Mouse (Mus musculus) stomach, embryonic 14.5 days (tissue): ENCODE measurements around the gene Brsk1. TPM values are rescaled to one million over a fixed set of nuclear protein-coding genes. Genes with fewer than 3 reads are reported as not detected.

Experiments used
- ATAC-seq: fragments of 200-750 bp; cut with Nextera tagmentation; 2 replicates; pipeline ENCODE4 v1.8.0; 2017; ENCODE audit warnings: low read depth, moderate TSS enrichment; ENCODE audit not compliant: insufficient number of reproducible peaks, insufficient read depth, low FRiP score
- H3K27ac ChIP-seq: fragments of 300-500 bp; sonication (generic); 2 replicates; pipeline ENCODE4 v1.5.1; 2014; ENCODE audit warnings: mild to moderate bottlenecking, low read length, moderate library complexity, mixed read lengths
- H3K27me3 ChIP-seq: fragments of 300-500 bp; sonication (generic); 2 replicates; pipeline ENCODE4 v1.6.1; 2014; ENCODE audit warnings: low read length, control low read depth, mixed read lengths; ENCODE audit not compliant: control insufficient read depth, insufficient read depth
- H3K36me3 ChIP-seq: fragments of 300-500 bp; sonication (generic); 2 replicates; pipeline ENCODE4 v1.6.1; 2014; ENCODE audit warnings: mild to moderate bottlenecking, control low read depth, low read length, moderate library complexity, mixed read lengths; ENCODE audit not compliant: control insufficient read depth, insufficient read depth
- H3K4me1 ChIP-seq: fragments of 300-500 bp; sonication (generic); 2 replicates; pipeline ENCODE4 v1.6.1; 2014; ENCODE audit warnings: low read length, control low read depth, mixed read lengths; ENCODE audit not compliant: control insufficient read depth, insufficient read depth
- H3K4me2 ChIP-seq: fragments of 300-500 bp; sonication (generic); replicated peaks from 2 replicates; pipeline ENCODE4 v1.6.1; 2014; ENCODE audit warnings: low read depth, low read length, control low read depth
- H3K4me3 ChIP-seq: fragments of 300-500 bp; sonication (generic); 2 replicates; pipeline ENCODE4 v1.5.1; 2014; ENCODE audit warnings: low read depth, low read length, control low read depth
- H3K9ac ChIP-seq: fragments of 300-500 bp; sonication (generic); replicated peaks from 2 replicates; pipeline ENCODE4 v1.6.1; 2014; ENCODE audit warnings: low read depth, mild to moderate bottlenecking, control low read depth, low read length, moderate library complexity, mixed read lengths
- H3K9me3 ChIP-seq: fragments of 300-500 bp; sonication (generic); 2 replicates; pipeline ENCODE4 v1.6.1; 2016; ENCODE audit warnings: low read depth, low read length, control low read depth; ENCODE audit not compliant: control insufficient read depth
- WGBS: fragments of 180-500 bp; shearing (Covaris S2); extraction: QIAGEN DNeasy Blood & Tissue Kit; methylation state at CpG from one replicate; pipeline ENCODE4 v1.1.7; 2014; 5-methylcytosine and 5-hydroxymethylcytosine counted together
- polyA plus RNA-seq: library from polyadenylated mRNA; unstranded; fragments of >200 nt; fragmentation: Nextera tagmentation; extraction: Ambion mirVana; gene quantifications from 2 replicates; pipeline ENCODE4 v1.2.1, GENCODE M21; 2014

Brsk1 gene
- polyA plus RNA-seq, 1 experiment from 2014 or later: 4.0 TPM

GRCm38 (mm10) chr7:4731090-4731489, 40.7 kb downstream of the Brsk1 start:
- no peak for ATAC-seq
- Histone ChIP-seq H3K9me3 (no peaks in the 10 kb centered on the region), H3K27me3 (no peaks in the 10 kb centered on the region), H3K4me3 (no peak overlapping the region), H3K4me2 (no peak overlapping the region), H3K36me3 (no peaks in the 10 kb centered on the region), H3K27ac (no peak overlapping the region), H3K9ac (no peak overlapping the region), H3K4me1 (no peaks in the 10 kb centered on the region)
- WGBS: 75% methylated on average over 5 of the region's 5 CpGs

- ATAC-seq: no peak
- H3K4me2 ChIP-seq: no peak overlapping the region
Measured at GRCm38 (mm10) chr7:4732968-4733392, 42.6 kb downstream of the Brsk1 start.

GRCm38 (mm10) chr7:4739041-4739543, 48.7 kb downstream of the Brsk1 start:
- Histone ChIP-seq H3K27ac (peak overlapping the region; percentile 6; the same call in 1 of the 2 replicates), H3K9me3 (no peaks in the 10 kb centered on the region), H3K4me1 (peaks cover 20% of the 10 kb centered on the region), H3K4me2 (peak overlapping the region; percentile 36), H3K36me3 (peaks cover 5% of the 10 kb centered on the region; the same call in 1 of the 2 replicates), H3K4me3 (peak overlapping the region; percentile 15), H3K9ac (no peak overlapping the region), H3K27me3 (no peaks in the 10 kb centered on the region)
- ATAC-seq: no peak
- WGBS: 44% methylated on average over 10 of the region's 10 CpGs

More at GRCm38 (mm10) chr7:4732968-4733392, 42.6 kb downstream of the Brsk1 start:
- H3K4me3 ChIP-seq: no peak overlapping the region
- no peaks in the 10 kb centered on the region for H3K4me1 ChIP-seq
- 53% methylated on average over 6 of the region's 6 CpGs for whole genome bisulfite sequencing
- no peaks in the 10 kb centered on the region for H3K9me3 ChIP-seq
- H3K27me3 ChIP-seq: no peaks in the 10 kb centered on the region
- no peak overlapping the region for H3K27ac ChIP-seq
- H3K9ac ChIP-seq: no peak overlapping the region
- H3K36me3 ChIP-seq: no peaks in the 10 kb centered on the region

DNA sequence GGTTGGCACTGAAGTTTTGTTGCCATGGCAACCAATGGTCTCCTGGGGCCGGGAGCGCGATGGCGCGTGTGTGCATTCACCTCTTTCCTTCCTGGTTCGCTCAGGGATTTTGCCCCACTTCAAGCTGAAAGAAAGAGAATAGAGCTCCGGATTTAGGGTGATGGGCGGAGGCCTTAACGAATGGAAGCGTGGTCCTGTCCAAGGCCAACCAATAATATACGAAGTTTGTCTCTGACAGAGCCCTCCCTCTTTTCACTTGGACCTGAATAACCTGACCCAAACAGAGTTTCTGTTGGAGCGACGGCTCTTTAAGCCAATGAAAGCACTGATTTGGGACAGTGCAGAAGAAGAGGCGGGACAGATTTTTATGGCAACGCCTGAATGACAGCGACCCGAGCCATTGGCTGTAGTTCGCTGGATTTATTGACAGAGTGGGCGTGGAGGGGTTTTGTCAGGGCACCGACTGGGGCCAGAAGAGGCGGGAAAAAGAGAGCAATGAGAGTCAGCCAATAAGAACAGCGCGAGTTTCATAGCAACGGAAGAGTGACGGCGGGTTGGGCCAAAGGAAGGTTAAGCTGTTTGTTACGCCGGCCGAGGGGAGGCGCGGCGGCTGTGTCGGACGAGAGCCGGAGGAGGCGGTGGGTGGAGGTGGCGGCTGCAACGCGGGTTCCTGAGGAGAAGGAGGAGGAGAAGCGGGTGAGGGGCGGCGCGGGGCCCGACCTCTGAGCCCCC, 49.3 kb downstream of the Brsk1 start, which contains the start of gene Kmt5c:
Kmt5c (plus strand) TSS at position 572 of the 732 bp plus-strand sequence.
- H3K9me3 ChIP-seq: no peaks in the 10 kb centered on the region
- peak within 1 kb of the TSS; percentile 62 for H3K4me2 ChIP-seq
- H3K9ac ChIP-seq: peak within 1 kb of the TSS; percentile 73
- no peaks in the 10 kb centered on the region for H3K27me3 ChIP-seq
- WGBS: under 1% methylated on average over 36 of the region's 44 CpGs
- H3K4me3 ChIP-seq: peak within 1 kb of the TSS; percentile 64
- H3K27ac ChIP-seq: peak within 1 kb of the TSS; percentile 90
- peaks cover 8% of the 10 kb centered on the region for H3K36me3 ChIP-seq
- H3K4me1 ChIP-seq: peaks cover 20% of the 10 kb centered on the region
- peak; percentile 96 for ATAC-seq

DNA sequence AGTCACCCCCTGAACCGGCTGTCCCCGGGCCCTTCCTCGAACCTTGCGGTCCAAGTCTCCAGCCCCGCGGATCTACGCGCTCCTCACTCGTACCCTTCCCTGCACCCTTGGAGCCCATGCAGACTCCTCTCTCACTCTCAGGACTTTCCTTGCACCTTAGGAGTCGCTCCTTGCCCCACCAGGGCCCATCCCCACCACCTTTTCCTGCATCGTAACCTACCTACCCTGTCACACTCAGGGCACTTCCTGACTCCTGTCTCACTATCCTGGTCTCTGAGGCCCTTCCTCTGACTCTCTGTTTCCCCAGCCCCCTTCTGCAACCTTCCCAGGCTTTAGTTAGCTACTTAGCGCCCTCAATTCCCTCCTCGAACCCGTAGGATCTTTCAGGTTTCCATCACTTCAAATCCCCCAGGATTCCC, 49.9 kb downstream of the Brsk1 start:
- Histone ChIP-seq H3K4me2 (peak overlapping the region; percentile 62), H3K4me1 (peaks cover 20% of the 10 kb centered on the region), H3K27me3 (no peaks in the 10 kb centered on the region), H3K9ac (peak overlapping the region; percentile 73), H3K36me3 (peaks cover 9% of the 10 kb centered on the region), H3K9me3 (no peaks in the 10 kb centered on the region), H3K4me3 (peak overlapping the region; percentile 64), H3K27ac (peak overlapping the region; percentile 90)
- WGBS: 0% methylated on average over 11 of the region's 14 CpGs
- ATAC-seq: peak; percentile 19

DNA sequence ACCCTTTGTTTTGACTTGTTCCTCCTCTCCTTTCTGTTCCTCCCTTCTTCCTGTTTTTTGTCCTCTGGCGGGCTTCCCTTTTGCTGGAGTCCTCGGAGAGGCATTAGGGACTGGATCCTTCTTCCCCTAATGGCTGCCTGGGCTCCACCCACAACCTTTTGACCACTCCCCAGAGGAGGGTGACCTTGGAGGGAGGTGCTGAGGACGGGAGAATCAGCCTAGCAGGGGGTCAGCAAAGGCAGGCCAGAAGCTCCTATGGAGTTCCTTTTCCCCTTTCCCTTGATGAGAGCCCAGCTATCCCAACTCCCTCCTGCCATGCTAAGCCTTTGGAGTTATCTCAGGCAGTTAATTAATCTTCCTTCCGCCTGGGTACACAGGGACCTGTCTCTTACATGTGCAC, 50.7 kb downstream of the Brsk1 start:
- H3K4me1 ChIP-seq: peaks cover 20% of the 10 kb centered on the region
- 4% methylated on average over 4 of the region's 4 CpGs for WGBS

GRCm38 (mm10) chr7:4741672-4742481, 51.5 kb downstream of the Brsk1 start:
- Histone ChIP-seq H3K27me3 (no peaks in the 10 kb centered on the region), H3K4me1 (peaks cover 20% of the 10 kb centered on the region), H3K4me2 (peak overlapping the region; percentile 62), H3K4me3 (peak overlapping the region; percentile 64; the same call in 1 of the 2 replicates), H3K9ac (0 out of 2 replicates have a peak overlapping the region, but pooled peaks have one; percentile 73), H3K36me3 (peaks cover 17% of the 10 kb centered on the region), H3K9me3 (no peaks in the 10 kb centered on the region), H3K27ac (no peak overlapping the region; the same call in 1 of the 2 replicates)
- 69% methylated on average over 21 of the region's 21 CpGs for WGBS
- ATAC-seq: no peak

More for the DNA sequence above, 50.7 kb downstream of the Brsk1 start:
- Histone ChIP-seq H3K27ac (peak overlapping the region; percentile 90; the same call in 1 of the 2 replicates), H3K36me3 (peaks cover 11% of the 10 kb centered on the region), H3K4me2 (peak overlapping the region; percentile 62), H3K27me3 (no peaks in the 10 kb centered on the region), H3K9ac (peak overlapping the region; percentile 73; the same call in 1 of the 2 replicates), H3K9me3 (no peaks in the 10 kb centered on the region), H3K4me3 (peak overlapping the region; percentile 64)
- no peak for ATAC-seq

DNA sequence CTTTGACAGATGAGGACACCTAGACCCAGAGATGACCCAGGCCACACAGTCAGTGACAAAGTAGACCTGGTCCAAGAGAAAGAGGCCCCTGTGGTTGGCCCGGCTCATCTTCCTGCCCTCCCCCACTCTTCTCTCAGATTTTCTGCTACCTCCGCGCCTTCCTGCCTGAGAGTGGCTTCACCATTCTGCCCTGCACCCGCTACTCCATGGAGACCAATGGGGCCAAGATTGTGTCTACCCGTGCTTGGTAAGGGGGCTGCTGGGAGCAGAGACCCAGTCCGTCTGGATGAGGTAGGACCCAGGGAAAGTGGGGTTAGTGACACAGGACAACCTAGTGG, 52.0 kb downstream of the Brsk1 start:
- Histone ChIP-seq H3K4me3 (no peak overlapping the region), H3K27me3 (no peaks in the 10 kb centered on the region), H3K9ac (no peak overlapping the region), H3K9me3 (no peaks in the 10 kb centered on the region), H3K36me3 (peaks cover 17% of the 10 kb centered on the region), H3K4me1 (peaks cover 20% of the 10 kb centered on the region), H3K27ac (no peak overlapping the region), H3K4me2 (no peak overlapping the region)
- ATAC-seq: no peak
- 64% methylated on average over 6 of the region's 6 CpGs for WGBS
